Mouse (Mus musculus) c-Kit-positive CD71-positive TER-119-positive erythroid progenitor cells, embryonic 14.5 days (primary cell): ENCODE measurements at regions not wholly inside any gene's neighbourhood (a gene's known extent, or its start where the extent isn't known, plus 50 kb on each side); places are given as distances from the start of the nearest gene placed in this dataset.

Source experiments
- DNase-seq: peaks from one replicate; pipeline ENCODE4 v3.0.0-alpha.2; 2013; ENCODE audit warnings: low spot score

DNA sequence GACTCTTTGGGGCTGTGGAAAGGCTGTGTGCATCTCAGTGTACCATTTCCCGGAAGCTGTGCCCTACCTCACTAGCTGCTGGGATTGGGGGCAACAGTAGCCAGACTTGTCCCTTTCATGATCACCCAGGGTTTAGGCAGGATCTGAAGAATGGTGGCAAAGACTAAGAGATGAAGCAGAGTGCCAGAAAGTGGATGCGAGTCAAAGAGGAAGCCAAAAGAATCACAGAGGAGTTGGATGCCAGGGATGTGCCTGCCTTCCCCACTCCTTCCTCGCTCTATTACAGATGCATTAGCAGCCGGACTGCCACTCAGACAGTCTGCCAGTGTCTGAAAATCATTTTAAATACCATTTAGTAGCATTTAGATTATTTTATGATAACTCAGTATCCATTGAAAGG is 271.5 kb upstream of the Slc24a2 start:
- no peak for DNase-seq

DNA sequence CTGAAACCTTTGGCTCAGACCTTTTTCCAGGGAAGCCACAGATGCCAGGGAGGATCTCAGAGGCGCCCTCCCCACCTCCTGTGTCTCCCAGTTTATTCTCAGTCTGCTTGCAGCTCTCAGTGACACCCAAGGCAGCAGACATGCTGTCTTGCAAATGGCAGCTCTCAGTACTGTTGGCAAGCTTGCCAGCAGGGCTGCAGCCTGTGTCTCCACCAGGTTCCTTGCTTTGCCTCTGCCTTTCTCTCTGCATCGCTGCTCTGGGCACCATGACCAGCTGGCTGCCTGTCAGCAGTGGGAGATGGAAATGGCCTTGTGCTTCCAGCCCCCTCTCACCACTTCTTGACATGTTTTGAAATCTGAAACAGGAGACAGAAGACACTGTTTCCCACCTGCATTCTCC is 270.2 kb upstream of the Slc24a2 start:
- DNase-seq = no peak

DNA sequence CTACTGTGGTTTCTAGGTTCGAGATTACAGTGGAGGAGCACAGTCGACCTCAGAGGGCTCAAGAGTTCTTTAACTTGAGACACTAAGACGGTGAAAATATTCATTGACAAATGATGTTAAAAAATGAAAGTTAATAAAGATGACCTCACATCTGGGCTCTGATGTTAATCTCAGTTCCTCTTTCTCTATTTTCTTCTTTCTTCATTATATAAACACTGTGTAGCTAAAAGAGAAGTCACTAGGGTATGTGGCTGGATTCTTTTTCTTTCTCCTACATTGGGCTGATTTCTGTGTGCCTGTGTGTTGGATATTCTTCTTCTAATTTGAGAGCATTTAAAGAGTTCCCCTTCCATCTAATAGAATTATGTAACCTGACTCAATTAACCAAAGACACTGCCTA is 257.5 kb upstream of the Slc24a2 start:
- no peak for DNase-seq

DNA sequence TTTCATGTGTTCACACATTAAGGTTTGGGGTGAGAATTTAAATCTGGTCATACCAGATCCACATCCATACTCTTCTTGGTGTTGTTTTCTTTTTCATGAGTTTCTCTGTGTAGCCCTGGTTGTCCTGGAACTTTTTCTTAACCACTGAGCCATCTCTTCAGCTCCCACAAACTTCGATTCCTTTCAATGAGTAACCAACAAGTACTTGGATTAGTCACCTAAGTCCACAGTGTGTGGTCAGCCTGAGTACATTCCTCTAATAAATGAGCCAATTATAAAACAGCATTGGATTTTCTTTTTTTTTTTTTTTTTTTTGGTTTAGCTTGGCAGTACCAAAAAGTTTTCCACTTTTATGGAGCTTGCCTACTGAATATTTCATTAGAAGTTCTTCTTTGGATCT is 245.3 kb upstream of the Slc24a2 start:
- no peak for DNase-seq

DNA sequence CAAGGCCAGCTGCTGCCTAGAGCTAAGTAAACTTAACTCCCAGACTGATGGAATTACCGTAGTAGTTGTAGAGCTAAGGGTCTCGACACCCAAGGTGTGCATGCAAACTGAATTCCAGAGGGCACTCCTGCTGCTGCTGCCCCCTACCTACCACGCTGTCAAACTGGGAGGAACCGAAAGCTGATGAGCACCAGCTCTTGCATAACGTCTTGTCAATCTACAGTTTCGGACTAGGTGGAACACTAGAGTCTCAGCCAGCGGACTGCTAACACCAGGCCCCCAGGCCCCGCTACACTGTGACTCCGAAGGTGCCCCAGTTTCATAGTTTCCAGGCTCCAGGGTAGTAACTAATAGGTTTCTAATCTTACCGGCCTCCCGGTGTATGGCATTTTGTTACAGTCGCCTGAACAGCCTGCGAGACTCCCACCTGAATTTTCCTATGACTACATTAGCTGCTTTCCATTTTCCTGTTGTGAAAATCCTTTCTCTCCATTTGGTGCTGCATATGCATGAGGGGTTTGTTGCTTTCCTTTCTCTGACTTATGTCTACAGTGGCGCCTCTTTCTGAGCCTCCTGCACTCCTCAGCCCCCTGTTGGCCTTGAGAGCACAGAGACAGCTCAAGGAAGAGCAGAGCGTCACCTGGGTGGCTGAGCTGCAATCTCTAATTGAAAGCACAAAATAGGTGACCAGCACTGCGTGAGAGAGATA is 243.2 kb upstream of the Slc24a2 start:
- no peak for DNase-seq

DNA sequence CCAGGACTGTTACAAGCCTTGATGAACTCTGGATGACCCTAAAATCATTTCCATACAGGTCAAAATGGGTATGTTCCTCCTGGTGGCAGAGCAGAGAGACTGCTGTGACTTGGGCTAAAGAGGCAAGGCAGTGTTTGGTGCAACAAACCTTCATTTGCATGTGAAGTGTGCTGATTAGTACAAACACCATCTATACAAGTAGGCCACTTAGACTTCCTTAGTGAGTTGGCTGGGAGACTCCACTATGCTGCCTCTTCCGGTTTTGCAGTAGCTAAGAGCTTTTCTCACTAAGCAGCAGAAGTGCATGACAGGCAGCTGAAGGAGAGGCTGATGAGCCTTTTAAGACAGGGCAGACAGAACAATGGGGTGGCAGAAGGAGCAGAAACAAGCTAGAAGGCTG is 242.5 kb upstream of the Slc24a2 start:
- no peak for DNase-seq

DNA sequence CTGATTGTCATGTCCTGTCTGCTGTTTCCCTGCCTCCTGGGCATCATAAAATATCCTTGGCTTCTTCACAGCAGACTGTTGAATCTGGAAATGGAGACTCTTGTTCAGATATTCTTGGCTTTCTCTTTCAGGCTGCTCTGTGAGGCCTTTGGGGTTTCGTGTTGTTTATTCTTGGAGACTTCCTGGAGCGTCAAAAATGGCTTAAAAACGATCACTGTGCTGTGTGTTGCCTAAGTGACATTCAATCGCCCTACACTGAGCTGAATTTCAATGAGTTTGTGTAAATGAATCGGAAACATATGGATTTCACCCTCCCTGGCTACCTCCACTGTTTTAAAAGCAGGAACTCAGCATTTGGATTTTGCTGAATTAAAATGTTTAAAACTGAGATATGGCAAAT is 241.1 kb upstream of the Slc24a2 start:
- no peak for DNase-seq

DNA sequence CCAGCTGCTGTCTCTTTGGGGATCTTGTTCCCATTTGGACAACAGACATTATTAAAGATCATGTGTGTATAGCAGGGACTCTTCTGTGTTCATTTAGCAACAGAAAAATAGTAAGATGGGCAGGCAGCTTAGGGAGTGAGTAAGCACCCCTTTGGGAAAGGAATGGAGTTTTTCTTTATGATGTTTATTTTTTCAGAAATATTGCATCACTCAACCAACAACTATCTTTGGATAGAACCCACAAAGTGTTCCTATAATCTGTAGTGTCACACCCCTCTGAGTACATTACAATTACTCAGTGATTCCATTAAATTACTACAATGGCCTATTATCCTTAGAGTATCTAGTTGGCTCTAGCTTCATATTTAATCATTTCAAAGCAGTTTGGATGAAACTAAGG is 237.3 kb upstream of the Slc24a2 start:
- no peak for DNase-seq

DNA sequence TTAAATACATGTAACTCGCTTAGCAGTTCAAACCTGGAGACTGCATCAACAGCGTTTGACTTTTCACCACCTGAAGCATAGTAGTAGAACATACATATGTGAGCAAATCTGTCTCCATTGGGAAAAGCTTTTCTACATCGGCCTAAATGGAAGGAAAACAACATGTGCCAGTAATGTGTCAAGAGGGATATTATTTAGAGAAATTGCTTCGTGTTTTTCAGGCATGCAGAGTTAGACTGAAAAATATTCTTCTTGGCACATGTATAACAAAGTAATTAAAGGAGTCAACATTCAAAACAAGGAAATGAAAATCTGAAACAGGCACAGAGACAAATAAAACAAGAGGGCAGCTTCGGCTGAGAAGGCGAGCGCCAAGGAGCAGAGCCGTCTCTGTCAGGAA is 236.7 kb upstream of the Slc24a2 start:
- no peak for DNase-seq

DNA sequence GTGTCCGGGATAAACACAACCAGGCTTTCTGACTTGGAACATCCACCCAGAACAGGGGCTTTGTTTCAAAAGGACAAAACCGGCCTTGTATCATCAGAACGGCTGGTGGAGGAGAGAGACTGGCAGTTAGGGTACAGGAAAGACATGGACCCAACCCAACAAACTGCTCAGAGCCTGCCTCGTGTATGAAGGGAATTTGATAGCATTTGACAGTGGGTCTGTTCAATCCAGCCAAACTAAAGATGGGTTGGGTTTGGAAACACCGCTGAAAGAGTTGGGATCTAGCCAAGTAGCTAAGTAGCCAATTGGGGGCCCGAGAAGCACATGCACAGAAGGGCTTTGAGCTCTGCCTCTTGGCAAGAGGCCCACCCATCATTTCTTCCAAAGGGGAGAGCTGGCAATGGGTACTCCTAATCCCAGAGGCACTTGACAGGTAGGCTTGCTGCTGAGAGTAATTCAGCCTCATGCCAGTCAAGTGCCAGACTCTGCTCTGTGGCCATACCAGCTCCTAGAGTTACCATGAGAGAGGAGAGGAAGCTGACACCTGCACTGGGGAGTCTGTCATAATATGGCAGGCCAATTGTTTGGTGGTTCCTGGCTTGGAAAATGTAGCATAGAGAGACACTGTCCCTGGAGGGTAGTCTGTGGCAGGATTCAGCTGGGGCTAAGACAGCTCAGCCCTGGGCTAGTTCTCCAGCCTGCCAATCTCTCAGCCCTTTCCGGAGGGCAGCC is 231.1 kb upstream of the Slc24a2 start:
- DNase-seq = no peak

DNA sequence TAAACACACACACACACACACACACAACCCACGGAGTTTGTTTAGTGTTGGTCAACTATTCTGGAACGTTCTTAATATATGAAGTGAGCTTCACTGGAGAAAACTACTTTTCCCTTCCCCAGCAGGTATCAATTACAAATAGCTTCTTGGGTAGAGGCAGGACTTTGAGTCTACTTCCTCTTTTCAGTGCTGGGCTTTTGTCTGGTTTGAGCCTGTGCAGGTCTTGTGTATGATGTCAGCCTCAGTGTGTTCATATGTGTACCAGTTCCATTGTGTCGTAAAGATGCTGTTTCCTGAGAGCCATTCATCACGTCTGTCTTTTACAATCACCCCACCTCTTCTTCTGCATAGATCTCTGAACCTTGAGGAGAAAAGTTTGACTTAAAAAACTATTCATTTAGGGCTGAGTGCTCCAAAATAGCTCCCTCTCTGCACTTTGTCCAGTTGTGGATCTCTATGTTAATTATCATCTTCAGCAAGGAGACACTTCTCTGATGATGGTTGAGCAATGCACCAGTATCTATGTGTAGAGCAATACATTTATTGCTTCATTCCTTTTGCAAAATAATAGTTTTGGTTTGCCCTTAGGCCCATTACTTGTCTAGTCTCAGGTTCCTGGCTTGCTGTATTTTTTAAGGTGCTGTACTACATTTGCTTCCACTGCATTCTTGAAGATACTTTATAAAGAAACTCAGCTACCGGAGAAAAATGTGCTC is 225.7 kb upstream of the Slc24a2 start:
- no peak for DNase-seq

DNA sequence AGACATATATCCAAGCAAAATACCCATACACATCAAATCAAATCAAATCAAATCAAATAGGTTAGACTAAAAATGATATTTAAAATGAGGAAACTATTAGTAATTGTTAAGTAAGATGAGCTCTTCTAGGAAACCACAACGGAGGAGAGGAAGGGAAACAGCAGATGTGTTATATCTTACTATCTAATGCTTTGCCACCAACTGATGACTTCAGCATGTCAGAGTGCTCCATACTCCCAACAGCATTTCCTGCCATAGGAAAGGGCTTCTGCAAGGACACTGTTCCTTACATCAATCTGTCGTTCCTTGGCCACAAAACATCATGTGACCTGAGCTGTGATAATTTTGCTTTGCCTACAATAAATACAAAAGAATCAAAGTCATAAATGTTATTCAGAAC is 221.8 kb upstream of the Slc24a2 start:
- DNase-seq = no peak

DNA sequence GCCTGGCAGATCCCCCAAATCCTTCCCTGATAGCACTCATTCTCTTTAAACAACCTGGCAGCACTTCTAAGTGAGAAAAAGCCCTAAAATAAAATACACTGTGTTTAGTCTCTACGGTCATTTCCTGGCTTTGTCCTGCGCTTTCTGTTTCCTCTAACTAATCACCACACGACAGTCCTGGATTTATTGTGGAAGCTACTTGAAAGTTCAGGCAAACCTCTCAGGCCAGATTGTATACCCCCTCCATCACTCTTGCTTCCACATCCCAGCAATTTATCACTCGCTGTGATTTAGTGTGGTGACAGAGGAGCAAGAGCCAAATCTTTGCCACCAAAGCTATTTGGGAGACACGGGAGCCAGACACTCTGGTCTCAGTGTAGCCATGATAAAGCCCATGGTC is 221.0 kb upstream of the Slc24a2 start:
- no peak for DNase-seq

DNA sequence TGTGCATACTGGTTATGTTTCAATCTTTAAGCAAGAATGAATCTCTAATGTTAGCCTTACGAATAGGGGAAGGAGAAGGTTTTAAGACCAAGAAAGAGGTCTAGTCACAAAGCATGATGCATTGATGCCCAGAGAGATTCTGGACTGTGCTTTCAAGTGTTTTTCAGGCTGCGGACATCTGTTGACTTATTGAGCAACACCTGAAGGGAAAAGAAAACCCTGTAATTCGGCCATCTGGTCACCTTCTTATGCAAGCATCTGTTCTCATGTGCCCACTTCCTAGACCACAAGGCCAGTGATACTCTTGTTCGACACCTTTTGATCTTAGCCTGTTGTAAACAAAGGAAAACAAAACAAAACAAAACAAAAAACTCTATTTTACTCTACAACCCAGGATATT is 218.1 kb upstream of the Slc24a2 start:
- DNase-seq = no peak

DNA sequence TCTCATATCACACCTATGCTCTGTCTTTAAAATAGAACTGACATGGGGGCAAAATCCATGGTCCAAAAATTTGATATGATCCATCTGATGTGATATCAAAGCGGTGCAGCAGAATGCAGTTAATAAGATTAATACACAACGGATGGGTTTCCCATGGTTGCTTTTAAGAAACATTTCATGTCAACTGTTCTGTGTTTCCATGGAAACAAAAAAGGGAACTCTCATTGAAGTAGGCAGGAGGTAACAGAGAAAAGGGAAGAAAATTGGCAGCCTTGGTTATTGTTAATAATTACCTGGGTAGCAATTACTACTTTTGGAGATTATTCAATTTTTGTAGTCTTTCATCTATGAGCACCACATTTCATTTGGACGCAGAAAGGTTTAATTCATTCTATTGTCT is 216.6 kb upstream of the Slc24a2 start:
- DNase-seq = no peak

DNA sequence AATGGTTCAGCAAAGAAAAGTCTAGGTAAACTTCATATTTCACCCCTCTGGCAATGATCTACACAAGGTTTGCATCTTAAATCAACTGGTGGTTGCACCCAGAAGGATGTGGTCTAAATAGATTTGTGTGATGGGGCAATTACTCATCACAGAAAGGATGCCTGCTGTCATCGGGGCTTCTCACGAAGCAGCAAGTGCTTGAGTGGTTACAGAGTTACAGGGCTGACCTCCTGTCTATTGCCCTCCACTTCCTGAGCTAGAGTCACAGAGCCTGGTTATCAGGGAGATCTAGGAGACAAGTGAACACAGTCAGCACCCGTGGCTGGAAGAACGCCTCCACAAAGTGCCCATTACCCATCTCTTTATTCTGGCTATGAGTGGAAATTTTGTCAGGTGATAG is 203.9 kb upstream of the Slc24a2 start:
- DNase-seq = no peak

DNA sequence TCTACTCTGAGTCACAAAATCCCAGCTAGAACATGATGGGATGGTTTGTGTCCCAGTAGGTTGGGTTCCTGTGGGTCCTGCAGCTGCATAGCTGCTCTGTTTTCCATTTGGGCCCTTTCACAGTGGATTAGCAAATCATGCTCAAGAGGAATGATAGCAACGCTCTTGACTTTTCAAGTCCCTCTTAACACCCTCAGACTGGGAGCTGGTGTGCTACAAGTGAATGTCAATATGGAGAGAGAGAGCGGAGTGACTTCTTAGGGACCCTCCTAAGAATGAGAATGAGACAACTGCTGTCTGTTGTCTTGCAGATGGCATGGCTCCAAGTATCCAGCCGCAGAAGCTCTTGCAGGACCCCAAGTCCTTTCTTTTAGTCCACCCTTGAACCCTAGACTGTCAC is 198.1 kb upstream of the Slc24a2 start:
- no peak for DNase-seq

DNA sequence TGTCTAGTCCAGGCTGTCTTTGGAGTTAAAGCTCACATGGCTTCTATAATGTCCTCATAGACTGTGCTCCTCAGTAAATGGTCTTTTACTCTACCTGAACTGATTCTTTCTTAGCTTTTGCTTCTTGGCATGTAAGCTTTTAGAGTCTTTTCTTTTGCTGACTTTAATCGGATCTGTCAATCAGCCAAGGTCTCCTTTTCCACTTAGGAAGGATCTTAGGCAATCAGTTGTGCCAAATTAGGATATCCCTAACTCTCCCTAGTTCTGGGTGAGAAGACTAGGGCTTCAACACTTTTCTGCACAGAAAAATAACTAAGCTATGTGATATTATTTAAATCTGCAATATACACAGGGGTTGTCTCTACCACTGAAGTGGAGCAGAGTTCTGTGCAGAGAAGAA is 193.8 kb upstream of the Slc24a2 start:
- DNase-seq = no peak

DNA sequence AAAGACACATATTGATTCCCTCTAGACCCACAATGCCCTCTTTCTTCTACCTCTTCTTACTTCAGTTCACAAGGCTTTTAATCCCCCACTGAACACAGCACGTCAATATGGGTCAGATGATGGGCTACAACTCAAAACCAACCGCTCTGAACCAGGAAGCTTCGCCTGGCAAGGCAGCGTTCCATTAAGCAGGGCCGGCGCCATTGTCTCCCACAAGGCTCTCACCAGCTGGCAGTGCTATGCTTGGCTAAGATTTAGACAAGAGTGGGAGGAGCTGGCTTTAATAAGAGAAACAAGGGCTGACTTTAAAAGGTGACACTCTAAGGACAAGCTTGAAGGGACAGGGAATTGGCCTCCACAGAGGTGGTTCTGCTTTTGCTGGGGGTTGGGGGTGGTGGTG is 192.3 kb upstream of the Slc24a2 start:
- DNase-seq = no peak

DNA sequence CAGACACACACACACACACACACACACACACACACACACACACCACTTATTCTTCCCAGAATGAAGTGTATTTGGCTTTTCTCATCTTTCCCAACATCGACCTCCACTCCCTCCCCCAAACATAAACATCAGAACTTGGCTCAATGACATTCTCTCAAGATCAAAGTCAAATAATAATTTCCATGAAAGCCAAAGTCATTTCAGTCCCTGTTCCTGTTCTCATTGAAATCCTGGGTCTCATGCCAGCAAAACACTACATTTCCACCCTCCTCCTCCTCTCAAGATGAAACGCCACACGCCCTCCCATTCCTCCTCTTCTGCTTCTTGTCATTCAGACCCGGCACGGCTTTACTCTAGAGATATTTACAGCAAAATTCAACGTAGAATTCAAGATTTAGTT is 173.1 kb upstream of the Slc24a2 start:
- DNase-seq = no peak

DNA sequence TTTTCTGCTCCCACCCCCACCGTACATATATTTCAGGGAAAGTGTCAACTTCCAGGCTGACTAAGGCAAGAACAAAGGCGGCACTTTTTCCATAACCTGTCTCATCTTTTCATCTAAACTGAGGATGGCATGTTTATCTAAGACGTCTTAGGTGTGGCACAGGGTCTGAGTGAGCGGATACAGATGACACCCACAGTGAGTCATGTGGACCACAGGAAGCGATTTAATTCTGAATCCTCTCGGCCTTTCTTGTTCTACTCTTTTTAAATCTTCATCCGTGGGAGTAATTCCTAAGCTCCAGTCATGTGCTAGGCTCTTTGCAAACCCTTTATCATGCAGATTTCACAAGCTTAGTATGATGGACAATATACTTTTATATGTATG is 171.9 kb upstream of the Slc24a2 start:
- no peak for DNase-seq

DNA sequence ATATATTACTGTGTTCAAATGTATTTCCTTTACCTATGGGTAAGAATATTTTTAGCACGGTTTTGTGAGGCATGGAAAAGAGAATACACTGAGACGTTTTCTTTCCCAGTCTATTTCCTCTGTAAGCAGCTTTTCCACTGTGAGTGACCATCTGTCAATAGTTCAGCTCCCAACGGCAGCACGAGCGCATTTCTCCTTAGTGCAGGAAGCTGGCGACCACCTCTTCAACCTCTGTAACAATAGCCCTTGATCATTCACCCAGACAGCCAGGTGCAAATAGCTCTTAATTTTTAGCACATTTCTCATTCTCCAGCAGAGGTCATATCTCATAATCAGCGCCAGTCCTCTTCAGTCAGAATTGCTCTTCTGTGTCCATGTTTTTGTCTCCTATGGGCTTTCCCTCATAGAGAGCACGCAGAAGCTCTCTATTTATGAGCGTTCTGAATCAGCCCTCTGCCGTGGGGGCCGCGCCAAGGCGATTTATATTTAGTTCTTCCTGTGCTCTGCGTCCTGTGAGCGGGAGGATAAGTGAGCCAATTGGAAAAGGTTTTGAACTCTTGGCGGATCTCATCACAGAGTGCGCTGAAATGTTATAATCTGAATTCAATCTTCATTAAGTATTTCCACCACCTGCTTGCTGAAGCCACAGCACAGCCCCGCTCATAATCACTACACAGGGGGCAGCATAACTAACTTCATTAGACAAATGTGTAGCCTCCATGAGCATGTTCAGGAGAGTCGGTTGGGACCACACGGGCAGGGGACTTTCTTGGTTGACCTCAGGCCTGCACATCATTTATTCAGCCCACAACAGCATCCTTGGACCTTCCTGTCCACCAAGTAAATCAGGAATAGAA is 171.3 kb upstream of the Slc24a2 start:
- no peak for DNase-seq

DNA sequence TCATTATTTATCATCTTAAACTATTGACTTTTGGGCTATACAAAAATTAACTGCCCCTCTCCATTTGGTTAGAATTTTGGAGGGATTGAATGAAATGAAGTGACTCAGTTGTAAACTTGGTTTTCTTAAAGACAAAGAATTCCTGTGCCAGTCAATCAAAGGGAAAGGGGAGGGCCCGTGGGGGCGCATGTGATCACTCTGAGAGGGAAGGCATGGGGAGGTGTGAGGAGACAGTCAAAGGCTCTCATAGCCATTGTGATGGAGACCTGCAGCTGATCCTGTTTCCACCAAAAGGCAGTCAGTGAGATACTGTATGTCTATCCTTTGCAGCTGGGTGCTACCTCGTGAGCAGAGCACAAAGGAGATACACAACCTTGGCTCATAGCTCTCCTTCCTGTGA is 156.6 kb upstream of the Slc24a2 start:
- DNase-seq = no peak
